Mouse (Mus musculus): Measurements from ENCODE around the gene Zfp141. TPM values are rescaled to one million over a fixed set of nuclear protein-coding genes. Genes with fewer than 3 reads are reported as not detected.
"Not testable (repeated sequence)": the region's sequence is repeated elsewhere in the genome, so short reads cannot be mapped to it uniquely, and the experiment has no call there.

The Zfp141 gene
- polyA plus RNA-seq (2015; fragmentation: Nextera tagmentation; extraction: Ambion mirVana) = 9.0 and 9.7 TPM in 2 replicates

DNA sequence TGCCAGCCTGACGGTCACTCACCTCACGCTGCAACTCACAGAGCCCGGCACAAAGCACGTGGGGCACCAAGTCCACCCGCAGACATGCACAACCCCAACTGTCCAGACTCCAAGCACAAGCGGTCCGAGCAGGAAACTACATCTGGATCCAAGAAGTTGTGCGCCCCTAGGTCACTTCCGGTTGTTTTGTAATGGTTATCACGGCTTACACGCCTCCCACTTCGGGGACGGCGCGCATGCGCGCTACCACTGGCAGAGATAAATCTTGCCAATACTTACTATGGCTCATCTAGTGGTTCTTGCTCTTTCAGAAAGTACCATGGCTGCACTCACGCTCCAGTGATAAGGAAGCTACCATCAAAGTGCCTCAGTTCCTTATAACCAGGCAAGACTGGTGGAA is at the start of gene Zfp141:
Gene Zfp141 (minus strand): TSS at position 153 of the 400 bp plus-strand sequence.
- not testable (repeated sequence) for H3K9me3 ChIP-seq (replicated peaks); H3K36me3 ChIP-seq; H3K27me3 ChIP-seq; H3K4me1 ChIP-seq
- Histone ChIP-seq H3K9ac (peak within 1 kb of the TSS; percentile 42), H3K4me2 (replicated peaks) (peak within 1 kb of the TSS; percentile 53), H3K27ac (replicated peaks) (peak within 1 kb of the TSS; percentile 63), H3K4me3 (replicated peaks) (peak within 1 kb of the TSS; percentile 61)
- WGBS = 3% methylated on average over 18 of the region's 18 CpGs
- peak; percentile 90 for ATAC-seq (ENCODE audit: insufficient number of reproducible peaks, low FRiP score, low TSS enrichment, low read depth)

DNA sequence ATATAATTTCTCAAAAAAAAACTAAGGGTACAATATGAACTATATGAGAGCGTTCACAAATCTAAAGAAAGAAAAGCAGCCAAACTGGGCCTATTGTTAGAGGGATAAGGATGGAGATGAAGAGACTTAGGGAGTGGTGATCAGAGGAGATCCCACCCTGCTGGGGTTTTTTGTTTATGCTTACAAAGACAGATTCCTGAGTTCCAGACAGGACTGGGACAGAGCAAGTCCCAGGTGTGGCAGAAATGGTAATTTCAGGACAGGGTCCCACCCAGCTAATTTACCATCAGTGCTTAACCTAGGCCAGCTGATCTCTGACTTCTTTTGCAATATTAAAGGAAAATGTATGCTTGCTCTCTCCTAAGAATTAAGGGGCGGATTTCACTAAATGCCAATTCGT is 46.2 kb upstream of the Zfp141 start:
- Histone ChIP-seq H3K27me3 (no peaks in the 10 kb centered on the region), H3K4me1 (no peaks in the 10 kb centered on the region), H3K27ac (replicated peaks) (no peak overlapping the region), H3K4me2 (replicated peaks) (no peak overlapping the region), H3K9ac (no peak overlapping the region), H3K9me3 (replicated peaks) (0 out of 2 replicates have a peak, but pooled peaks cover 7% of the 10 kb centered on the region), H3K4me3 (replicated peaks) (no peak overlapping the region), H3K36me3 (no peaks in the 10 kb centered on the region)
- 65% methylated on average over 3 of the region's 3 CpGs for WGBS
- ATAC-seq (ENCODE audit: insufficient number of reproducible peaks, low FRiP score, low TSS enrichment, low read depth) = no peak

DNA sequence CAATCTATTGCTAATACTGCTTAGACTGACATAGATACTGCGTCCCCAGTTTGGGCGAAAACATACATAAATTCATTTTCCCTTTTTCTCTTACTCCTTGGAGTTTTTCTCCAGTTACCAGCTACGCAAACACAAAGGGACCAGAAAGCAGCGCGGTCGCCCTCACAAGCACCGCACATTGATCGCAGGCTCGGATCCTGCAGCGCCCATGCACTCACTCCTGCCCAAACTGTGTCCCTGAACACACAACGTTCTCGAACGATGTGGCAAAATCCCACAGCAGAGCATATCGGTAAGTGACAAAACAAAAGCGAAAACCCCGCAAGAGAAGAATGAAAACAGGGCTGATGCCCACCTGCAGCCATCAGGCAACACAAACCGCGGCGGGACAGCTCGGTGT is 354 bp downstream of the Zfp141 start:
- Histone ChIP-seq H3K9ac (peak overlapping the region; percentile 42), H3K4me3 (replicated peaks) (peak overlapping the region; percentile 61), H3K27me3 (no peaks in the 10 kb centered on the region), H3K4me2 (replicated peaks) (peak overlapping the region; percentile 53), H3K27ac (replicated peaks) (peak overlapping the region; percentile 63), H3K4me1 (no peaks in the 10 kb centered on the region), H3K36me3 (peaks cover 10% of the 10 kb centered on the region), H3K9me3 (replicated peaks) (no peaks in the 10 kb centered on the region)
- under 1% methylated on average over 20 of the region's 20 CpGs for WGBS
- 0 out of 2 replicates have a peak, but pooled peaks have one; percentile 29 for ATAC-seq (ENCODE audit: insufficient number of reproducible peaks, low FRiP score, low TSS enrichment, low read depth)

DNA sequence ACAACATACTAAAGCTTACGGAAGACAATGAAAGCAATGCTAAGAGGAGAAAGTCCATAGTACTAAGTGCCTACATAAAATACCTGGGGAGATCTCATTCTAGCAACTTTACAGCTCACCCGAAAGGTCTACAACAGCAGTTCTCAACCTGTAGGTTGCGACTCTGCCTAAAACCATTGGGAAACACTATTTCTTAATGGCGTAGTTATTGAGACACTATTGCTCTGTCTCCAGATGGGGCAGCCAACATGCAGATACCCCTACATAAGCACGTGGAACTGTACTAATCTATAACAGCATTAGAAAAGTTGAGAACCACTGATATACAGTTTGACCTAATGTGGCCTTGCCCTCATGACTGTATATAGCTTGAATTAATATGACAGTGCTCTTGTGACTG is 7.3 kb downstream of the Zfp141 start:
- peaks cover 20% of the 10 kb centered on the region for H3K36me3 ChIP-seq
- ATAC-seq (ENCODE audit: insufficient number of reproducible peaks, low FRiP score, low TSS enrichment, low read depth) = no peak
- H3K27me3 ChIP-seq = no peaks in the 10 kb centered on the region
- no peaks in the 10 kb centered on the region for H3K9me3 ChIP-seq (replicated peaks)
- H3K27ac ChIP-seq (replicated peaks) = no peak overlapping the region
- H3K9ac ChIP-seq = no peak overlapping the region
- H3K4me1 ChIP-seq = no peaks in the 10 kb centered on the region
- WGBS = 95% methylated on average over 5 of the region's 5 CpGs
- no peak overlapping the region for H3K4me2 ChIP-seq (replicated peaks)
- no peak overlapping the region for H3K4me3 ChIP-seq (replicated peaks)

DNA sequence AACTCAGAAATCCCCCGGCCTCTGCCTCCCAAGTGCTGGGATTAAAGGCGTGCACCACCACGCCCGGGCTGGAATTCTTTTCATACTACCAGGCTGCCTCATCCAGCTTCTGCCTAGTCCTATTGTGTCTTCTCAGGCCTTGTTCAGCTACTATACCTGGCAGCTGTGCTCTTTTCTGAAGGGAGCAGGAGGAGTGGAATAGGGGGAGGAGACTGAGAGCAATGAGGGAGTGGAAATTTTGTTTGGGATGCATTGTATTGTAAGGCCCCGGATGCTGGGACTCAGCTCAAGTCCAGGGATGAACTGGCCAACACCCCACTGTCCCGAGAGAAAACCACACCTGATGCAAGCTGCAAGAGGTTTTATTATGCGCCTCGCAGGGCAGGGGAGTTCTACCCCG is 8.2 kb downstream of the Zfp141 start:
- H3K4me2 ChIP-seq (replicated peaks) = no peak overlapping the region
- H3K36me3 ChIP-seq = peaks cover 20% of the 10 kb centered on the region
- H3K4me3 ChIP-seq (replicated peaks) = no peak overlapping the region
- 91% methylated on average over 9 of the region's 9 CpGs for WGBS
- no peak for ATAC-seq (ENCODE audit: insufficient number of reproducible peaks, low FRiP score, low TSS enrichment, low read depth)
- H3K4me1 ChIP-seq = no peaks in the 10 kb centered on the region
- H3K27ac ChIP-seq (replicated peaks) = no peak overlapping the region
- no peak overlapping the region for H3K9ac ChIP-seq
- H3K9me3 ChIP-seq (replicated peaks) = no peaks in the 10 kb centered on the region
- H3K27me3 ChIP-seq = no peaks in the 10 kb centered on the region

DNA sequence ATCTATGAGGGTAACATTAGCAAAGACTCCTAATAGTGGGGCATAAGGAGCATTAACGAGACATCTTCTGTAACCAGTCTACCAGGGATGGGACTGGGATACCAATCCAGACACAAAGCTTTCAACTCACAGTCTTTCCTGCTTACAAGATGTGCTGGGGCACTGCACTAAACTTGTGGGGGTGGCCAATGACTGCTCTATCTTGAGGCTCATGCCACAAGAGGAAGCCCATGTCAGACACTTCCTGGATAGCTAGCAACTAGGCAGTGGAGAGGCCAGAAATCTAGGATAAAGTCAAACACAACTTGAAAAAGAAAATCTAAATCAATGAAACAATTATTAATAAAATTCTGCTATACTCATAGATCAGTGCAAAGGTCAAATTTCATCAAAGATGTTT is 9.3 kb downstream of the Zfp141 start:
- Histone ChIP-seq H3K36me3 (peaks cover 18% of the 10 kb centered on the region), H3K27ac (replicated peaks) (no peak overlapping the region)

DNA sequence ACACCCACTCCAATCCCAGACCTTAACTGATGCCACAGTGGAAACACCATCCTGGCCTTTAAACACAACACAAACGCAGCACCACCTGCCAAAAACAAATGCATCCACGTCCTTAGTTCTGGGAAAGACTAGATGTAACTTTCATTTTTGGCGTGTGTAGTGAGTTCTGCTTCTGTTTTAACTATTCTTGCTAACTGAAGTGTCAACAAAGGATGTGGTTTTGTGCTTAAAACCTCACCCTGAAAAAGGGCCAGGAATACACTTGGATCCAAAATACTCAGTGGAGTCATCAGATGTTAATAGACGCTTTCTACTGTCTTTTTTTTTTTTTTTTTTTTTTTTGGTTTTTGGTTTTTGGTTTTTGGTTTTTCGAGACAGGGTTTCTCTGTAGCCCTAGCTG is 14.7 kb downstream of the Zfp141 start:
- WGBS = 85% methylated on average over 5 of the region's 5 CpGs
- H3K36me3 ChIP-seq = peaks cover 23% of the 10 kb centered on the region; the same call in 1 of the 2 replicates
- no peak for ATAC-seq (ENCODE audit: insufficient number of reproducible peaks, low FRiP score, low TSS enrichment, low read depth)

More for the DNA sequence above, 9.3 kb downstream of the Zfp141 start:
- H3K4me3 ChIP-seq (replicated peaks) = no peak overlapping the region
- H3K4me1 ChIP-seq = no peaks in the 10 kb centered on the region
- H3K9ac ChIP-seq = no peak overlapping the region
- 90% methylated on average over 1 of the region's 1 CpGs for WGBS
- no peaks in the 10 kb centered on the region for H3K9me3 ChIP-seq (replicated peaks)
- H3K4me2 ChIP-seq (replicated peaks) = no peak overlapping the region
- no peak for ATAC-seq (ENCODE audit: insufficient number of reproducible peaks, low FRiP score, low TSS enrichment, low read depth)
- no peaks in the 10 kb centered on the region for H3K27me3 ChIP-seq

DNA sequence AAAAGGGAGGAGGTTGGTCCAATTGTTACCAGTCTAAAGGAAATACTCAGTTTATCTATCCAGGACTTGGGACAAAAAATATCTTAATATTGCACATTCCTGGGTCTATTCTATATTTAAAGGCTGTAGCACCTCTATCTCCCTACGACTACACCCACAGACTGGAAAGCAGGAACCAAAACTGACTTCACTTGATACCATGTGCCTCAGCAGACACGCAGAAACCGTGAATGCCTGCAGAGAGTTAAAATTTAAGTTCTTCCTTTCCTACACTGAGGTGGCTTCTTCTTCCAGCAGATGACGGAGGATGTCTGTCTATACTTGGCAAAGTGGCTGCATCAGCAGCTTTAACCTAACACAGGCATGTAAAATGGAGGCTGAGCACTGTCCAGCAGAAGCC is 15.2 kb downstream of the Zfp141 start:
- Histone ChIP-seq H3K4me2 (replicated peaks) (no peak overlapping the region), H3K27ac (replicated peaks) (no peak overlapping the region), H3K4me1 (no peaks in the 10 kb centered on the region), H3K9ac (no peak overlapping the region), H3K9me3 (replicated peaks) (no peaks in the 10 kb centered on the region), H3K36me3 (peaks cover 27% of the 10 kb centered on the region; the same call in 1 of the 2 replicates), H3K27me3 (no peaks in the 10 kb centered on the region), H3K4me3 (replicated peaks) (no peak overlapping the region)
- 92% methylated on average over 4 of the region's 4 CpGs for WGBS
- no peak for ATAC-seq (ENCODE audit: insufficient number of reproducible peaks, low FRiP score, low TSS enrichment, low read depth)

More for the DNA sequence above, 14.7 kb downstream of the Zfp141 start:
- Histone ChIP-seq H3K4me3 (replicated peaks) (no peak overlapping the region), H3K27me3 (no peaks in the 10 kb centered on the region), H3K4me2 (replicated peaks) (no peak overlapping the region), H3K27ac (replicated peaks) (no peak overlapping the region), H3K9ac (no peak overlapping the region), H3K9me3 (replicated peaks) (no peaks in the 10 kb centered on the region), H3K4me1 (no peaks in the 10 kb centered on the region)

DNA sequence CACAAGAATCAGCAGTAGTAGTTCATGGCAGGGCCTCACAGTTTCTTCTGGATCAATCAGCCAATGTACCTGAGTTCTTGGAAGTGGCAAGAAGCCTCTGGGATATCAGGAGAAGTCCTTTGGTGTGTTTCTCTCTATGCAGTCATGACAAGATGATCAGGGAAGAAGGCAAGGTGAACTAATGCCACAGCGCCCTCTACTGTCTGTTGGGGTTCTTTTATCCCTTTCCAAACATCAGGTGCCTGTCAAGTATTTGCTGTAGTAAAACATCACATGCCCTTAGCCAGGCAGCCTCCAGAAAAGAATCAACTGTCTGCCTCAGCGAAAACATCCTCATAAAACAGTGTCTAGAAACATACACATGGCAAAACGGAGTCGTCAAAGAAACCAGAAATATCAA is 50.9 kb downstream of the Zfp141 start:
- Histone ChIP-seq H3K36me3 (no peaks in the 10 kb centered on the region), H3K4me3 (replicated peaks) (no peak overlapping the region), H3K27me3 (no peaks in the 10 kb centered on the region), H3K4me2 (replicated peaks) (no peak overlapping the region), H3K9ac (no peak overlapping the region), H3K4me1 (no peaks in the 10 kb centered on the region), H3K27ac (replicated peaks) (no peak overlapping the region), H3K9me3 (replicated peaks) (no peaks in the 10 kb centered on the region; the same call in 1 of the 2 replicates)
- 59% methylated on average over 4 of the region's 4 CpGs for WGBS
- ATAC-seq (ENCODE audit: insufficient number of reproducible peaks, low FRiP score, low TSS enrichment, low read depth) = no peak

DNA sequence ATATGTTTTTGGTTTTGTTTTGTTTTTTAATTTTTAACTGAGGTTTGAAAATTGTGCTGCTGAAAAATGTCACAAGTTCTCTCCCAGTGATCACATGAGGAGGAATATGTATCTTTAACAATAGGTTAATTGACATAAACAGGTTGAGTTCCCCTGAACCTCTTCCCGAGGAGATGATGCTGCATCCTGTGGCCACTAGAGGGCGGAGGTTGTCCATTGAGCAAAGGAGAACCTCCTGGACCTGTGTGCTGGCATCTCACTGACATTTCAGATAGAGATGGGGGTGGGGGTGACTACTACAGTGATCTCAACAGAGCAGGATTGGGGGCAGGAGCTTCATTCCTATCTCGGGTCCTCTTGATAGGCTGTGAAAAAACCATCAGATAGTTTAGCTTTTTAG is 54.9 kb downstream of the Zfp141 start:
- ATAC-seq (ENCODE audit: insufficient number of reproducible peaks, low FRiP score, low TSS enrichment, low read depth) = no peak

DNA sequence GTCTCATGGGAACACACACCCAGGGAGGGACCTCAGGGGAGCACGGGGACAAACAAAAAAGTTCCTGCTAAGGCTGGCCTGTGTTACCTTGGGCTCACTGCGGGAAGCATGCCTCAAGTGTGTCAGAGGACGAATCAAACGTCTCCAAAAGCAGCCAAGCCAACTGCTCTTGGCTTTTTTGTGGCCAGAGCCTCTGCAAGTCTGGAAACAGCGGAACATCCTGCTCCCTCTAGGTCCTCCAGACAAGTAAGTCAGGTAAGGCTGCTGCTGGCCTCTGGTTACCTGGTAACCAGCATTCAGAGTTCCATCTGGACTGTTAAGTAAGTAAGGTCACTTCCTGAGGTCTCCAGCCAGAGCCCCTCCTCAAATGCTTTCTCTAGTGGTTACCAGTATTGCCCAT is 57.7 kb downstream of the Zfp141 start, which contains the start of gene 4933421I07Rik:
Gene 4933421I07Rik (minus strand): TSS at position 271 of the 400 bp plus-strand sequence.
- Histone ChIP-seq H3K4me1 (no peaks in the 10 kb centered on the region), H3K4me2 (replicated peaks) (no peak within 1 kb of the TSS), H3K27me3 (no peaks in the 10 kb centered on the region), H3K9ac (no peak within 1 kb of the TSS), H3K4me3 (replicated peaks) (no peak within 1 kb of the TSS), H3K36me3 (no peaks in the 10 kb centered on the region), H3K9me3 (replicated peaks) (peaks cover 11% of the 10 kb centered on the region), H3K27ac (replicated peaks) (no peak within 1 kb of the TSS)
- no peak for ATAC-seq (ENCODE audit: insufficient number of reproducible peaks, low FRiP score, low TSS enrichment, low read depth)
- 63% methylated on average over 5 of the region's 5 CpGs for WGBS

More for the DNA sequence above, 54.9 kb downstream of the Zfp141 start:
- H3K27ac ChIP-seq (replicated peaks) = no peak overlapping the region
- H3K9me3 ChIP-seq (replicated peaks) = peaks cover 11% of the 10 kb centered on the region
- no peak overlapping the region for H3K4me2 ChIP-seq (replicated peaks)
- H3K36me3 ChIP-seq = no peaks in the 10 kb centered on the region
- H3K9ac ChIP-seq = no peak overlapping the region
- no peaks in the 10 kb centered on the region for H3K27me3 ChIP-seq
- no peak overlapping the region for H3K4me3 ChIP-seq (replicated peaks)
- H3K4me1 ChIP-seq = no peaks in the 10 kb centered on the region
- WGBS = 42% methylated on average over 3 of the region's 3 CpGs

DNA sequence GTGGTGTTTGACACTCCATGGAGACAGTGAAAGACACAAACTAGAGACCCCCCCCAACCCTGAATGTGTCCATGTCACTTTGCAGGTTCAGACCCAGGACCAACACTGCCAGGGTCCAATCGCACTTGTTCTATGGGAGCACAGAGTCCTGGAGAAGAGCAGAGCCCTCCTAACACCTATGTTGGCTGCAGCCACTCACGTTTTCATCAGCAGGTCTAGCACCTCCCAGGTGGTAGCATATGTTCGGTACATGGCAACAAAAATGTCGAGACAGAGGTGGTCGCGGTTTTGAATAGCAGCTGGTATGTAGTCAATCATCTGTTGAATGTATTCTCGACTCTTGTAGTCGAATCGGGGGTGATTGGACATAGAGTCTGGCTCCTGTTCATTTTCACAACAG is 58.2 kb downstream of the Zfp141 start:
- Histone ChIP-seq H3K27me3 (no peaks in the 10 kb centered on the region), H3K4me2 (replicated peaks) (no peak overlapping the region), H3K9me3 (replicated peaks) (peaks cover 11% of the 10 kb centered on the region), H3K9ac (no peak overlapping the region), H3K27ac (replicated peaks) (no peak overlapping the region), H3K4me1 (no peaks in the 10 kb centered on the region), H3K36me3 (no peaks in the 10 kb centered on the region), H3K4me3 (replicated peaks) (no peak overlapping the region)
- 81% methylated on average over 9 of the region's 9 CpGs for WGBS
- ATAC-seq (ENCODE audit: insufficient number of reproducible peaks, low FRiP score, low TSS enrichment, low read depth) = no peak
